ENCODE assay signal across 12 mouse cellular contexts in genomic region chr3:81554773-81555172, GRCm38 (mm10).
"Had no signal": no experiment of that assay in that cellular context is flagged by ENCODE, and none has a peak within 500 bp of the region (broad histone marks: within the 10 kb centered on the region; RNA-seq: fewer than 3 reads in every experiment).

No protein-coding gene starts in this region.

- H3K4me1 ChIP-seq: limb, embryonic 15.5 days; midbrain, embryonic 10.5 days; neural tube, embryonic 15.5 days had no signal

- DNase-seq: lung, adult 18-20 months; lung, postnatal 4 days; midbrain, embryonic 14.5 days; right cerebral cortex, adult 18-20 months; right cerebral cortex, postnatal 25 days; thymus, postnatal 36 days had no signal

- H3K9ac ChIP-seq: limb, embryonic 15.5 days; liver, embryonic 14.5 days; neural tube, embryonic 15.5 days had no signal

- H3K4me3 ChIP-seq: left cerebral cortex, adult 2 months; limb, embryonic 15.5 days; midbrain, embryonic 10.5 days; myocyte; neural tube, embryonic 15.5 days had no signal

- H3K27ac ChIP-seq: left cerebral cortex, adult 2 months; limb, embryonic 15.5 days; liver, embryonic 14.5 days; midbrain, embryonic 10.5 days; neural tube, embryonic 15.5 days had no signal

- H3K9me3 ChIP-seq: limb, embryonic 15.5 days; midbrain, embryonic 10.5 days; neural tube, embryonic 15.5 days had no signal

- H3K27me3 ChIP-seq: limb, embryonic 15.5 days; neural tube, embryonic 15.5 days had no signal

- H3K36me3 ChIP-seq: limb, embryonic 15.5 days; midbrain, embryonic 10.5 days; neural tube, embryonic 15.5 days had no signal

- H3K4me2 ChIP-seq: limb, embryonic 15.5 days; neural tube, embryonic 15.5 days had no signal
